Mouse (Mus musculus): ENCODE results near the gene Xylt1.
A peak's percentile ranks its signal among the peaks of the same experiment; 100 is the strongest.

Gene Xylt1

DNA sequence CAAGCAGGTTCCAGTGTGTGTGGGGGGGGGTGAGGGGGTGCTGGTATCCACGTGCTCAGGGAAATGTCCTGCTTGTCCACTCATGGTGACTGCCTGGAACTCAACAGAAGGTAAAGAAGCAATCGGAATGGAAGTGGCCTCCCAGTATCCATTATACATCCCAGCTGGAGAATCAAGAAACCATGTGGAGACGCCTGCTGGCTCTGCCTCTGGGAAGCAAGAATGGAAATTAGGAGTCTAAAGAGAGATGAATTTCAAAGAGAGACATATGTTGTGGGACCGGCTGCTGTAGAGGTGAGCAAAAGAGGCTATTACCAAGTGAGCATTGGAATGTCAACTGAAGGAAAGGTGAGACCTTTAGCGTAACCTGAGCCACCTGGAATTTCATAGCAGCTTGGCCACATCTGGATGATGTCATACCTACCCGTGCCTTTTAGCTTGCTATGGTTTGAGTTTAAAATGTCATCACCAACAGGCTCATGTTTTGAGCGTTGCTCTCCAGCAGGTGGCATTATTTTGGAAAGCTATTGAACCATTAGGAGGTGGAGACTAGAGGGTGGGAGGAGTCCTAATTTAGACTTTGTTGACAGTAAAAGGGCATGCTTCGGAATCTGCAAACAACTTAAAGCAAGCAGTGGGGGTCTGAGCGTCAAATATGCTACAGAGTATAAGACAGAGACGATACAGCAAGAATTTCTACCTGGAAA, 329.3 kb downstream of the Xylt1 start:
- DNase-seq (ENCODE audit: low spot score) = peak; percentile 49

DNA sequence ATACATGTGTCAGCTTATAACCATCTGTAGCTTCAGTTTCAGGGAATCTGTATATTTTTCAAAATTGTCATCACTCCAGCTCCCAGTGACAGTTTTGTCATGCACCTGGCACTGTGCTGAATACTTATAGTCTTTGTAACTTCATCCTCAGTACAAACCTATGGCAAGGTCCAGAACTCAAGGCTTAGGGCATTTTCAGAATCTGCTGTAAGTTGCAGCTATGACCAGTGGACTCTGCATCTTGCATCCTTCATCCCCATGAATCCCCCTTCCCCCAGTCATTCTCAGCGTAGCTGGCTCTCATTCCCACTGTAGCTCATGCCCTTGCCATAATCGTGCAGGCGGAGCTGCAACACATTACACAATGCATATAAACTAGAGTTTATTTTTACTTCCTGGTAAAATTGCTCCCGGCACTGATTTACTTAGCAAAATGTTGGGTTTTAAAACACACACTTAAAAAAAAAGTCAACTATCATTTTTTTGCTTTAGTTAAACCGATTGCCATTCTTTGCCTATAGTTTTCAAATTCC, 336.2 kb downstream of the Xylt1 start:
- no peak for DNase-seq (ENCODE audit: low spot score)

GRCm38 (mm10) chr7:117720426-117720825, 339.6 kb downstream of the Xylt1 start:
- DNase-seq (ENCODE audit: low spot score) = no peak
